Mouse (Mus musculus) left cerebral cortex, adult 2 months (tissue): ENCODE data around the gene Crisp4. TPM values are rescaled to one million over a fixed set of nuclear protein-coding genes. Genes with fewer than 3 reads are reported as not detected.

Experiments used
- DNase-seq, 2 experiments: peaks; one replicate each; pipeline ENCODE4 v3.0.0; 2021 to 2022; ENCODE audit warnings: low spot score in 2 of 2, mixed read lengths in 1 of 2; ENCODE audit errors: extremely low spot score in 1 of 2
- H3K27ac ChIP-seq: fragments of 200-600 bp; 2 replicates; pipeline ENCODE4 v1.8.1; 2022
- H3K4me3 ChIP-seq: fragments of 200-600 bp; 2 replicates; pipeline ENCODE4 v1.8.1; 2022
- CTCF ChIP-seq: fragments of 200-600 bp; IDR thresholded peaks from 2 replicates; pipeline ENCODE4 v1.8.1; 2022; ENCODE audit warnings: antibody characterized with exemption, mild to moderate bottlenecking, moderate library complexity
- intact Hi-C: fragments of 180-260 bp; cut with DNase I; formaldehyde crosslinking; loops from one replicate; pipeline ENCODE4 v1.15.1; 2025
- long read RNA-seq, 2 experiments: library from polyadenylated mRNA; stranded (forward); transcript quantifications; one replicate each; pipeline ENCODE4 v2.0.0; 2021; ENCODE audit warnings: borderline mapping rate in 2 of 2
- total RNA-seq, 2 experiments: library from RNA; stranded (reverse); gene quantifications; 2 replicates each; pipeline ENCODE4 v1.2.3; 2021

The Crisp4 gene
- total RNA-seq: not detected
- long read RNA-seq, experiment 1: 0 reads
- long read RNA-seq, experiment 2: 0 reads

- H3K4me3 ChIP-seq: no peak within 1 kb of the TSS
- TF ChIP-seq CTCF: no peak
- intact Hi-C loops: no loop called here
- H3K27ac ChIP-seq: no peak within 1 kb of the TSS
- DNase-seq: no peak
Observed at GRCm38 (mm10) chr1:18145802-18146201, at the start of gene Crisp4. Gene Crisp4, minus strand, starts transcription at chr1:18145902.

- intact Hi-C loops: no loop called here
- no peak for DNase-seq
- TF ChIP-seq CTCF: no peak
- H3K4me3 ChIP-seq: no peak overlapping the region
- no peak overlapping the region for H3K27ac ChIP-seq
Observed at GRCm38 (mm10) chr1:18191719-18192118, 46.0 kb upstream of the Crisp4 start.

- Histone ChIP-seq H3K27ac (no peak overlapping the region), H3K4me3 (no peak overlapping the region)
- intact Hi-C loops: no loop called here
- no peak for TF ChIP-seq CTCF
- no peak for DNase-seq
Observed at GRCm38 (mm10) chr1:18190714-18191712, 45.3 kb upstream of the Crisp4 start.

- TF ChIP-seq CTCF: no peak
- intact Hi-C loops: no loop called here
- no peak overlapping the region for H3K27ac ChIP-seq
- no peak overlapping the region for H3K4me3 ChIP-seq
- no peak for DNase-seq
Observed at GRCm38 (mm10) chr1:18181167-18181566, 35.5 kb upstream of the Crisp4 start.

- Histone ChIP-seq H3K4me3 (no peak overlapping the region), H3K27ac (no peak overlapping the region)
- DNase-seq: no peak
- intact Hi-C loops: no loop called here
- TF ChIP-seq CTCF: no peak
Observed at GRCm38 (mm10) chr1:18170573-18170972, 24.9 kb upstream of the Crisp4 start.

GRCm38 (mm10) chr1:18168261-18168660, 22.6 kb upstream of the Crisp4 start:
- no peak overlapping the region for H3K4me3 ChIP-seq
- DNase-seq: peak; percentile 20 to 67
- intact Hi-C loops: no loop called here
- no peak overlapping the region for H3K27ac ChIP-seq
- TF ChIP-seq CTCF: peak; percentile 4; the same call in 1 of the 2 replicates

- Histone ChIP-seq H3K27ac (no peak overlapping the region), H3K4me3 (no peak overlapping the region)
- no peak for TF ChIP-seq CTCF
- DNase-seq: no peak
- intact Hi-C loops: no loop called here
Observed at GRCm38 (mm10) chr1:18159082-18159481, 13.4 kb upstream of the Crisp4 start.

- TF ChIP-seq CTCF: no peak
- intact Hi-C loops: no loop called here
- Histone ChIP-seq H3K4me3 (no peak overlapping the region), H3K27ac (peak overlapping the region; percentile 32; the same call in 1 of the 2 replicates)
- no peak for DNase-seq
Observed at GRCm38 (mm10) chr1:18148211-18148610, 2.5 kb upstream of the Crisp4 start.

GRCm38 (mm10) chr1:18131691-18132090, 14.0 kb downstream of the Crisp4 start:
- intact Hi-C loops: no loop called here
- Histone ChIP-seq H3K27ac (no peak overlapping the region), H3K4me3 (no peak overlapping the region)
- DNase-seq: no peak
- peak; percentile 64 for TF ChIP-seq CTCF

GRCm38 (mm10) chr1:18129983-18130382, 15.7 kb downstream of the Crisp4 start:
- no peak for DNase-seq
- Histone ChIP-seq H3K27ac (no peak overlapping the region), H3K4me3 (no peak overlapping the region)
- TF ChIP-seq CTCF: no peak
- intact Hi-C loops: no loop called here

GRCm38 (mm10) chr1:18106720-18107355, 38.9 kb downstream of the Crisp4 start:
- Histone ChIP-seq H3K4me3 (no peak overlapping the region), H3K27ac (no peak overlapping the region)
- no peak for DNase-seq
- TF ChIP-seq CTCF: peak; percentile 63
- intact Hi-C loops: loop anchor here (1.0 kb wide), 1 partner anchor 944 kb away; no protein-coding TSS in a partner anchor
